Comparison of ENCODE assay signal across 16 mouse cellular contexts in genomic region chr13:40292891-40293290, GRCm38 (mm10).
"Had no signal": no experiment of that assay in that cellular context is flagged by ENCODE, and none has a peak within 500 bp of the region (broad histone marks: within the 10 kb centered on the region; RNA-seq: fewer than 3 reads in every experiment).

No protein-coding gene starts in this region.

- DNase-seq: cerebellum, adult 8-10 months; cerebellum, adult 9-10 months; cerebellum, adult 9-11 months; cerebellum, postnatal 10 days; cerebellum, postnatal 14 days; cerebellum, postnatal 25 days; embryo, embryonic 11 days; forebrain, postnatal 0 days; gastrocnemius, adult 2 months; gastrocnemius, postnatal 10 days; gastrocnemius, postnatal 14 days; gastrocnemius, postnatal 25 days; gastrocnemius, postnatal 36 days; heart, adult 11 months; heart, adult 18-20 months; heart, adult 2 months had no signal
